Mouse (Mus musculus) gastrocnemius, postnatal 10 days (tissue): ENCODE results near the gene Zfand3. TPM values are rescaled to one million over a fixed set of nuclear protein-coding genes. Genes with fewer than 3 reads are reported as not detected.

Experiments used
- DNase-seq: peaks from one replicate; pipeline ENCODE4 v3.0.0; 2021; ENCODE audit warnings: mixed read lengths
- total RNA-seq, 2 experiments: library from RNA; stranded (reverse); gene quantifications; 2 replicates each; pipeline ENCODE4 v1.2.3; 2021

Gene Zfand3
- total RNA-seq, 2 experiments from 2014 or later, result 111 to 119 TPM

GRCm38 (mm10) chr17:30225030-30225740, 220.7 kb downstream of the Zfand3 start:
- no peak for DNase-seq

- no peak for DNase-seq
Measured at GRCm38 (mm10) chr17:30228439-30229215, 224.1 kb downstream of the Zfand3 start.

- DNase-seq, result no peak
Measured at GRCm38 (mm10) chr17:30230428-30230827, 225.9 kb downstream of the Zfand3 start.

GRCm38 (mm10) chr17:30231483-30231882, 226.9 kb downstream of the Zfand3 start:
- DNase-seq, result no peak

GRCm38 (mm10) chr17:30232698-30233097, 228.2 kb downstream of the Zfand3 start:
- no peak for DNase-seq

GRCm38 (mm10) chr17:30235380-30235779, 230.8 kb downstream of the Zfand3 start:
- DNase-seq, result no peak

- DNase-seq, result no peak
Measured at GRCm38 (mm10) chr17:30236611-30237010, 232.1 kb downstream of the Zfand3 start.

- DNase-seq, result no peak
Measured at GRCm38 (mm10) chr17:30237600-30237999, 233.1 kb downstream of the Zfand3 start.

- DNase-seq, result no peak
Measured at GRCm38 (mm10) chr17:30239458-30239857, 234.9 kb downstream of the Zfand3 start.

- DNase-seq, result no peak
Measured at GRCm38 (mm10) chr17:30240659-30241058, 236.1 kb downstream of the Zfand3 start.

- DNase-seq, result no peak
Measured at GRCm38 (mm10) chr17:30241061-30241460, 236.5 kb downstream of the Zfand3 start.

GRCm38 (mm10) chr17:30241720-30242322, 237.3 kb downstream of the Zfand3 start:
- DNase-seq, result no peak

- no peak for DNase-seq
Measured at GRCm38 (mm10) chr17:30242647-30243046, 238.1 kb downstream of the Zfand3 start.

GRCm38 (mm10) chr17:30243540-30243939, 239.0 kb downstream of the Zfand3 start:
- DNase-seq, result no peak

GRCm38 (mm10) chr17:30244651-30245307, 240.2 kb downstream of the Zfand3 start:
- no peak for DNase-seq

- no peak for DNase-seq
Measured at GRCm38 (mm10) chr17:30245308-30245706, 240.8 kb downstream of the Zfand3 start.

GRCm38 (mm10) chr17:30253028-30253427, 248.5 kb downstream of the Zfand3 start:
- DNase-seq, result no peak

GRCm38 (mm10) chr17:30253924-30254323, 249.4 kb downstream of the Zfand3 start:
- no peak for DNase-seq

GRCm38 (mm10) chr17:30255928-30256560, 251.5 kb downstream of the Zfand3 start:
- no peak for DNase-seq

- DNase-seq, result no peak
Measured at GRCm38 (mm10) chr17:30258480-30258879, 253.9 kb downstream of the Zfand3 start.

GRCm38 (mm10) chr17:30259938-30260337, 255.4 kb downstream of the Zfand3 start:
- no peak for DNase-seq
